In genomic region chr4:119233256-119233901, GRCm38 (mm10) we compare ENCODE assay signal across 8 mouse cellular contexts. TPM values are rescaled to one million over a fixed set of nuclear protein-coding genes. Genes with fewer than 3 reads are reported as not detected.
DNase-seq lines count a peak whose midpoint lies in the region; ATAC-seq and TF ChIP-seq lines count a peak whose summit lies in the region.

No protein-coding gene starts in this region.

- no peaks in the 10 kb centered on the region for H3K4me1 ChIP-seq in ES-Bruce4 (ENCODE audit: control insufficient read depth, insufficient read depth, low read length)
- peaks cover 41% of the 10 kb centered on the region for H3K4me1 ChIP-seq in erythroblast, embryonic 14.5 days (ENCODE audit: control insufficient read depth)
- H3K4me1 ChIP-seq in heart, embryonic 16.5 days (ENCODE audit: control insufficient read depth, insufficient read depth, low read length) = peaks cover 9% of the 10 kb centered on the region
- H3K4me1 ChIP-seq in liver, embryonic 16.5 days (ENCODE audit: control insufficient read depth, low read depth, low read length) = peaks cover 19% of the 10 kb centered on the region
- H3K4me1 ChIP-seq in neural tube, embryonic 13.5 days (replicated peaks) = peaks cover 24% of the 10 kb centered on the region

- no peak for TF ChIP-seq POLR2A in ES-Bruce4 (IDR thresholded peaks at IDR 0.05; ENCODE audit: insufficient read depth, low read length)

- no peak for TF ChIP-seq CTCF in ES-Bruce4 (IDR thresholded peaks at IDR 0.05; ENCODE audit: low read depth, low read length)

- WGBS in heart, embryonic 16.5 days = under 1% methylated on average over 36 of the region's 36 CpGs
- under 1% methylated on average over 36 of the region's 36 CpGs for WGBS in liver, embryonic 16.5 days (ENCODE audit: insufficient replicate concordance)
- under 1% methylated on average over 36 of the region's 36 CpGs for WGBS in neural tube, embryonic 13.5 days

- DNase-seq in adrenal gland, postnatal 10 days = peak; percentile 65
- peak; percentile 60 for DNase-seq in kidney, postnatal 14 days
- no peak for DNase-seq in spleen, postnatal 14 days (ENCODE audit: low spot score in 2 of 2)

- H3K9ac ChIP-seq in ES-Bruce4 (ENCODE audit: low read depth, poor library complexity, severe bottlenecking) = peak overlapping the region; percentile 65
- H3K9ac ChIP-seq in heart, embryonic 16.5 days (ENCODE audit: low read length) = peak overlapping the region; percentile 87
- H3K9ac ChIP-seq in liver, embryonic 16.5 days (ENCODE audit: low read depth, low read length) = peak overlapping the region; percentile 79
- peak overlapping the region; percentile 82 for H3K9ac ChIP-seq in neural tube, embryonic 13.5 days

- ATAC-seq in heart, embryonic 16.5 days (replicated peaks; ENCODE audit: extremely low read depth, insufficient read depth, low FRiP score) = peak; percentile 40
- ATAC-seq in liver, embryonic 16.5 days (ENCODE audit: low read depth) = peak; percentile 42
- peak; percentile 40 for ATAC-seq in neural tube, embryonic 13.5 days (ENCODE audit: low read depth)

- H3K9me3 ChIP-seq in ES-Bruce4 (replicated peaks; ENCODE audit: control insufficient read depth, insufficient read depth, low read length, poor library complexity, severe bottlenecking) = no peaks in the 10 kb centered on the region
- no peaks in the 10 kb centered on the region for H3K9me3 ChIP-seq in erythroblast, embryonic 14.5 days (ENCODE audit: control insufficient read depth, low read length)
- no peaks in the 10 kb centered on the region for H3K9me3 ChIP-seq in heart, embryonic 16.5 days (replicated peaks; ENCODE audit: control insufficient read depth, low read length)
- H3K9me3 ChIP-seq in liver, embryonic 16.5 days (replicated peaks; ENCODE audit: control insufficient read depth, low read length) = no peaks in the 10 kb centered on the region
- H3K9me3 ChIP-seq in neural tube, embryonic 13.5 days = no peaks in the 10 kb centered on the region

- no peaks in the 10 kb centered on the region for H3K27me3 ChIP-seq in ES-Bruce4 (ENCODE audit: control insufficient read depth, insufficient read depth, low read length, poor library complexity, severe bottlenecking)
- peaks cover 19% of the 10 kb centered on the region for H3K27me3 ChIP-seq in erythroblast, embryonic 14.5 days (ENCODE audit: control insufficient read depth)
- H3K27me3 ChIP-seq in heart, embryonic 16.5 days (ENCODE audit: control insufficient read depth, insufficient read depth, low read length) = no peaks in the 10 kb centered on the region
- H3K27me3 ChIP-seq in liver, embryonic 16.5 days (ENCODE audit: control insufficient read depth, insufficient read depth, low read depth, low read length) = peaks cover 6% of the 10 kb centered on the region; the same call in 1 of the 2 replicates
- no peaks in the 10 kb centered on the region for H3K27me3 ChIP-seq in neural tube, embryonic 13.5 days

- peak overlapping the region; percentile 74 for H3K4me2 ChIP-seq in heart, embryonic 16.5 days (ENCODE audit: low read depth, low read length)
- peak overlapping the region; percentile 98 for H3K4me2 ChIP-seq in liver, embryonic 16.5 days (ENCODE audit: low read depth, low read length)
- H3K4me2 ChIP-seq in neural tube, embryonic 13.5 days = peak overlapping the region; percentile 81

- no peak for TF ChIP-seq EP300 in ES-Bruce4 (IDR thresholded peaks at IDR 0.05; ENCODE audit: insufficient read depth, low read depth, low read length)

- no peak overlapping the region for H3K27ac ChIP-seq in ES-Bruce4 (ENCODE audit: insufficient read depth, low read length)
- peak overlapping the region; percentile 72 for H3K27ac ChIP-seq in heart, embryonic 16.5 days (ENCODE audit: low read length)
- 0 out of 2 replicates have a peak overlapping the region, but pooled peaks have one; percentile 23 for H3K27ac ChIP-seq in liver, embryonic 16.5 days (ENCODE audit: low read length)
- H3K27ac ChIP-seq in neural tube, embryonic 13.5 days (replicated peaks) = peak overlapping the region; percentile 61

- peak overlapping the region; percentile 73 for H3K4me3 ChIP-seq in ES-Bruce4 (ENCODE audit: low read depth, low read length)
- peak overlapping the region; percentile 88 for H3K4me3 ChIP-seq in erythroblast, embryonic 14.5 days (replicated peaks)
- peak overlapping the region; percentile 83 for H3K4me3 ChIP-seq in heart, embryonic 16.5 days (ENCODE audit: low read length)
- H3K4me3 ChIP-seq in liver, embryonic 16.5 days (ENCODE audit: low read depth, low read length) = peak overlapping the region; percentile 89
- H3K4me3 ChIP-seq in neural tube, embryonic 13.5 days = peak overlapping the region; percentile 88

- H3K36me3 ChIP-seq in ES-Bruce4 (ENCODE audit: control insufficient read depth, insufficient read depth, low read length, poor library complexity, severe bottlenecking) = no peaks in the 10 kb centered on the region
- peaks cover 10% of the 10 kb centered on the region for H3K36me3 ChIP-seq in erythroblast, embryonic 14.5 days (ENCODE audit: control insufficient read depth)
- 0 out of 2 replicates have a peak, but pooled peaks cover 1% of the 10 kb centered on the region for H3K36me3 ChIP-seq in heart, embryonic 16.5 days (ENCODE audit: control insufficient read depth, insufficient read depth)
- H3K36me3 ChIP-seq in liver, embryonic 16.5 days (ENCODE audit: control insufficient read depth, insufficient read depth) = no peaks in the 10 kb centered on the region
- peaks cover 19% of the 10 kb centered on the region for H3K36me3 ChIP-seq in neural tube, embryonic 13.5 days

RNA-seq across cellular contexts. Expression of gene P3h1, which starts 0.7 kb away (rescaled TPM):
- polyA plus RNA-seq in ES-Bruce4 (2011; ENCODE audit: insufficient read depth, insufficient read length, low read depth, missing spikeins) = 25.8 and 30.0 TPM in 2 replicates
- 10 to 100 TPM; 26.2 to 29.3 TPM for total RNA-seq in adrenal gland, postnatal 10 days (2021)
- 0.17 and 0.40 TPM in 2 replicates for polyA plus RNA-seq in erythroblast, embryonic 14.5 days (2012)
- 28.2 and 29.3 TPM in 2 replicates for polyA plus RNA-seq in heart, embryonic 16.5 days (2015; fragmentation: Nextera tagmentation; extraction: Ambion mirVana)
- 6.7 and 9.0 TPM in 2 replicates for polyA plus RNA-seq in liver, embryonic 16.5 days (2015; fragmentation: Nextera tagmentation; extraction: Ambion mirVana)
- polyA plus RNA-seq in neural tube, embryonic 13.5 days (2015; fragmentation: Nextera tagmentation; extraction: Ambion mirVana) = 14.8 TPM in 2 replicates

RNA-seq across cellular contexts. Expression of gene AU022252, which starts 0.9 kb away (rescaled TPM):
- 20.7 and 21.0 TPM in 2 replicates for polyA plus RNA-seq in ES-Bruce4 (2011; ENCODE audit: insufficient read depth, insufficient read length, low read depth, missing spikeins)
- 10 to 100 TPM; 24.9 to 25.6 TPM for total RNA-seq in adrenal gland, postnatal 10 days (2021)
- 1.0 and 1.4 TPM in 2 replicates for polyA plus RNA-seq in erythroblast, embryonic 14.5 days (2012)
- polyA plus RNA-seq in heart, embryonic 16.5 days (2015; fragmentation: Nextera tagmentation; extraction: Ambion mirVana) = 22.5 and 23.4 TPM in 2 replicates
- 10.0 and 11.6 TPM in 2 replicates for polyA plus RNA-seq in liver, embryonic 16.5 days (2015; fragmentation: Nextera tagmentation; extraction: Ambion mirVana)
- polyA plus RNA-seq in neural tube, embryonic 13.5 days (2015; fragmentation: Nextera tagmentation; extraction: Ambion mirVana) = 35.4 and 37.4 TPM in 2 replicates

RNA-seq across cellular contexts. Expression of gene Tmem269, which starts 15.4 kb away (rescaled TPM):
- polyA plus RNA-seq in ES-Bruce4 (2011; ENCODE audit: insufficient read depth, insufficient read length, low read depth, missing spikeins) = 0.73 TPM in 1 of 2 replicates, not detected in the other
- total RNA-seq in adrenal gland, postnatal 10 days (2021) = under 1 TPM; 0.27 to 0.39 TPM
- not detected in 2 replicates for polyA plus RNA-seq in erythroblast, embryonic 14.5 days (2012)
- polyA plus RNA-seq in heart, embryonic 16.5 days (2015; fragmentation: Nextera tagmentation; extraction: Ambion mirVana) = 0.15 and 0.22 TPM in 2 replicates
- not detected in 2 replicates for polyA plus RNA-seq in liver, embryonic 16.5 days (2015; fragmentation: Nextera tagmentation; extraction: Ambion mirVana)
- 0.45 TPM in 1 of 2 replicates, not detected in the other for polyA plus RNA-seq in neural tube, embryonic 13.5 days (2015; fragmentation: Nextera tagmentation; extraction: Ambion mirVana)

RNA-seq across cellular contexts. Expression of gene Cldn19, which starts 21.8 kb away (rescaled TPM):
- 0.15 and 0.35 TPM in 2 replicates for polyA plus RNA-seq in ES-Bruce4 (2011; ENCODE audit: insufficient read depth, insufficient read length, low read depth, missing spikeins)
- under 1 TPM; 0.54 to 0.64 TPM for total RNA-seq in adrenal gland, postnatal 10 days (2021)
- polyA plus RNA-seq in erythroblast, embryonic 14.5 days (2012) = not detected in 2 replicates
- not detected in 2 replicates for polyA plus RNA-seq in heart, embryonic 16.5 days (2015; fragmentation: Nextera tagmentation; extraction: Ambion mirVana)
- not detected in 2 replicates for polyA plus RNA-seq in liver, embryonic 16.5 days (2015; fragmentation: Nextera tagmentation; extraction: Ambion mirVana)
- polyA plus RNA-seq in neural tube, embryonic 13.5 days (2015; fragmentation: Nextera tagmentation; extraction: Ambion mirVana) = 0.45 and 0.63 TPM in 2 replicates

RNA-seq across cellular contexts. Expression of gene Svbp, which starts 38.3 kb away (rescaled TPM):
- polyA plus RNA-seq in ES-Bruce4 (2011; ENCODE audit: insufficient read depth, insufficient read length, low read depth, missing spikeins) = 34.2 and 39.1 TPM in 2 replicates
- 10 to 100 TPM; 24.6 to 27.8 TPM for total RNA-seq in adrenal gland, postnatal 10 days (2021)
- 49.7 and 52.4 TPM in 2 replicates for polyA plus RNA-seq in erythroblast, embryonic 14.5 days (2012)
- polyA plus RNA-seq in heart, embryonic 16.5 days (2015; fragmentation: Nextera tagmentation; extraction: Ambion mirVana) = 114 and 119 TPM in 2 replicates
- 69.6 and 79.2 TPM in 2 replicates for polyA plus RNA-seq in liver, embryonic 16.5 days (2015; fragmentation: Nextera tagmentation; extraction: Ambion mirVana)
- 239 and 246 TPM in 2 replicates for polyA plus RNA-seq in neural tube, embryonic 13.5 days (2015; fragmentation: Nextera tagmentation; extraction: Ambion mirVana)

Comparison
In these comparisons a context has a peak if more than half of its experiments do, and no peak if none do; other contexts are left out.
1. DNase-seq: peak in adrenal gland, postnatal 10 days (single experiment) and kidney, postnatal 14 days (single experiment); none in spleen, postnatal 14 days (0 of 2).
2. Peak in every context shown above with its lines, with median percentiles within 50 percentile points of each other: H3K4me3 ChIP-seq, H3K9ac ChIP-seq, ATAC-seq and H3K4me2 ChIP-seq.